Mouse (Mus musculus): ENCODE data around the gene Inhba. TPM values are rescaled to one million over a fixed set of nuclear protein-coding genes. Genes with fewer than 3 reads are reported as not detected.

The Inhba gene
- total and polyA plus RNA-seq, 2 experiments = 1.7 to 5.1 TPM

DNA sequence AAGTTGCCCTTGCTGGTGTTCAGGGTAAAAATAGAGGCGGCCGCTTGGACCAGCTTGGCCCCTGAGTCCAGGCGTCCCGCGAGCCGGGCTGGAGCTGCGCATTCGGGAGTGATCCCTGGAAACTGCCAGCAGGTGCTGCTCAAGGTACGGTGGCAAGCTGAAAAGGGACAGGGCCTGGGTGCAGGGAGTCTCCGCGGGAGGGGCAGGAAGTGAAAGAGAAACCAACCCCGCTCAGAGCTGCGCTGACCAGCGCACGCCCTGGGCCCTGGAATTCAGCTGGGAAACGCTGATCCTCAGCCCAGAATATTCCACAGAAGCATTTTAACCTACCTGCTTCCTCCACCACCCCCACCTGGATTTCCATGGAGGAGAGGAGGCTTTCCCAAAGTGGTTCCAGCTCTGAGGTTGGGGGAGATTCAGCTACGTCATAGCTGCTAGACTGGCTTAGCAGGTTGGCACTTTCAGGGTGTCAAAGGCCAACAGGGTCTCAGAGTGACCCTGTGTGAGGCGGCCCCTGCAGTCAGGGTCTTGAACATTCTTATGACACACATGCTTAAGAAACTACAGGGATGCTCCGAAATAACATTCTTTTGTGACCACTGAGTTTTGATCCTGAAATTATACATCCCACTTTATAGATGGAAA, 714 bp downstream of the Inhba start:
- no peaks in the 10 kb centered on the region; the same call in 1 of the 2 replicates for H3K79me2 ChIP-seq (ENCODE audit: control insufficient read depth, insufficient read depth, low read length)
- H3K4me1 ChIP-seq (ENCODE audit: control insufficient read depth, insufficient read depth, low read length) = peaks cover 18% of the 10 kb centered on the region
- no peaks in the 10 kb centered on the region for H3K36me3 ChIP-seq (ENCODE audit: control insufficient read depth, insufficient read depth, low read length)
- peak overlapping the region; percentile 90 for H3K9ac ChIP-seq (ENCODE audit: low read depth, low read length)
- H3K4me3 ChIP-seq (ENCODE audit: insufficient read depth, low read depth, low read length) = peak overlapping the region; percentile 72
- peak overlapping the region; percentile 88 for H3K27ac ChIP-seq (replicated peaks; ENCODE audit: insufficient read depth, low read depth, low read length)
- WGBS = 6% methylated on average over 19 of the region's 19 CpGs
- TF ChIP-seq CTCF (IDR thresholded peaks at IDR 0.05; ENCODE audit: low read depth, low read length) (peak; percentile 92), POLR2A (IDR thresholded peaks at IDR 0.05; ENCODE audit: extremely low read depth, insufficient read depth, low read length) (no peak)
- no peaks in the 10 kb centered on the region for H3K27me3 ChIP-seq (ENCODE audit: control insufficient read depth, insufficient read depth, low read length)
- peak; percentile 88 for DNase-seq (ENCODE audit: extremely low read depth, low read depth, low spot score)

DNA sequence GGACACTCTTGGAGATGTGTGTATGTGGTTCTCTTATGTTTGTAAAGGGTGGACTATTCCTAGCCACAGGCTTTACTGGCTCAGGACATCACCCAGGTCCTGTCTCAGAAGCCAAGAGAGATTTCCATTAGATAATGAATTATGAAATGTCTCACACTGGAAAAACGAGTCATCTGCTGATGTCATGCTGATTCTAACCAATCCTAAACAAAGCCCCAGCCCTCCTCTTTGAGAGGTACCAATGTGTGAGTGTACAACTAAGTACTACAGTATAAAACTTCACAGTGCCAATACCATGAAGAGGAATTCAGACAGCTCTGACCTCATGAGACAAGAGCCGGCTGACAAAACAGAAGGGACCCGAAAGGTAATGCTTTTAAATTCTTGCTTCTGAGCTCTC, 2.5 kb downstream of the Inhba start:
- Histone ChIP-seq H3K36me3 (ENCODE audit: control insufficient read depth, insufficient read depth, low read length) (no peaks in the 10 kb centered on the region), H3K79me2 (ENCODE audit: control insufficient read depth, insufficient read depth, low read length) (no peaks in the 10 kb centered on the region; the same call in 1 of the 2 replicates), H3K9ac (ENCODE audit: low read depth, low read length) (no peak overlapping the region), H3K4me3 (ENCODE audit: insufficient read depth, low read depth, low read length) (no peak overlapping the region), H3K27ac (replicated peaks; ENCODE audit: insufficient read depth, low read depth, low read length) (no peak overlapping the region), H3K27me3 (ENCODE audit: control insufficient read depth, insufficient read depth, low read length) (no peaks in the 10 kb centered on the region), H3K4me1 (ENCODE audit: control insufficient read depth, insufficient read depth, low read length) (peaks cover 18% of the 10 kb centered on the region)
- no peak for TF ChIP-seq POLR2A (IDR thresholded peaks at IDR 0.05; ENCODE audit: extremely low read depth, insufficient read depth, low read length)
- no peak for TF ChIP-seq CTCF (IDR thresholded peaks at IDR 0.05; ENCODE audit: low read depth, low read length)
- peak; percentile 22 for DNase-seq (ENCODE audit: extremely low read depth, low read depth, low spot score)
- 48% methylated on average over 3 of the region's 3 CpGs for WGBS

DNA sequence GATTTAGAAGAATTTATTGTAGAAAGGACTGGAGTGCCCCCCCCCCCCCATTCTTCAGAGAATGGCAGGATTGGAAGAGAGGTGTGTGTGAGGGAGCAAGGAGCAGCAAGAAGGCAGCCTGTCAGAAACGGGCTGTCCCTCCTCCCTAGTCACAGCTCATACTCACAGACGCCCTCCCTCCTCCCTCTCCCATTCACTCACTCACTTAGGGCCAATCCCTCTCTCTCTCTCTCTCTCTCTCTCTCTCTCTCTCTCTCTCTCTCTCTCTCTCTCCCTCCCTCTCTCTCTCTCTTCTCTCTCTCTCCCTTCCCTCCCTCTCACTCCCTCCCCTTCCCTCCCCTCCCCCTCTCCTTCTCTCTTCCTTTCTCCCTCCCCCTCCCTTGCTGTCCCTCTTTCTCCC, 4.9 kb downstream of the Inhba start:
- Histone ChIP-seq H3K9ac (ENCODE audit: low read depth, low read length) (no peak overlapping the region), H3K4me3 (ENCODE audit: insufficient read depth, low read depth, low read length) (no peak overlapping the region), H3K4me1 (ENCODE audit: control insufficient read depth, insufficient read depth, low read length) (peaks cover 4% of the 10 kb centered on the region; the same call in 1 of the 2 replicates), H3K27ac (replicated peaks; ENCODE audit: insufficient read depth, low read depth, low read length) (no peak overlapping the region), H3K36me3 (ENCODE audit: control insufficient read depth, insufficient read depth, low read length) (no peaks in the 10 kb centered on the region; the same call in 1 of the 2 replicates), H3K27me3 (ENCODE audit: control insufficient read depth, insufficient read depth, low read length) (no peaks in the 10 kb centered on the region), H3K79me2 (ENCODE audit: control insufficient read depth, insufficient read depth, low read length) (peaks cover 6% of the 10 kb centered on the region; the same call in 1 of the 2 replicates)
- no peak for DNase-seq (ENCODE audit: extremely low read depth, low read depth, low spot score)
- WGBS = 46% methylated on average over 2 of the region's 2 CpGs
- TF ChIP-seq CTCF (IDR thresholded peaks at IDR 0.05; ENCODE audit: low read depth, low read length) (no peak), POLR2A (IDR thresholded peaks at IDR 0.05; ENCODE audit: extremely low read depth, insufficient read depth, low read length) (no peak)

DNA sequence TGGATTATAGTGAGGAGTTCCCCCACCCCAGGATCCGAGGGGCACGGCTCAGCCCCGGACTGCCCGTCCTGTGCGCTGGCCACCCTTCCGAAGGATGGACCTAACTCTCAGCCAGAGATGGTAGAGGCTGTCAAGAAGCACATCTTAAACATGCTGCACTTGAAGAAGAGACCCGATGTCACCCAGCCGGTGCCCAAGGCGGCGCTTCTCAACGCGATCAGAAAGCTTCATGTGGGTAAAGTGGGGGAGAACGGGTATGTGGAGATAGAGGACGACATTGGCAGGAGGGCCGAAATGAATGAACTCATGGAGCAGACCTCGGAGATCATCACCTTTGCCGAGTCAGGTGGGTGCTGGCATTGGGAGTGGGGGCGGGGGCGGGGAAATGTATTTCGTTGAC, 5.7 kb downstream of the Inhba start:
- Histone ChIP-seq H3K27me3 (ENCODE audit: control insufficient read depth, insufficient read depth, low read length) (no peaks in the 10 kb centered on the region), H3K9ac (ENCODE audit: low read depth, low read length) (0 out of 2 replicates have a peak overlapping the region, but pooled peaks have one; percentile 11), H3K36me3 (ENCODE audit: control insufficient read depth, insufficient read depth, low read length) (peaks cover 3% of the 10 kb centered on the region), H3K4me3 (ENCODE audit: insufficient read depth, low read depth, low read length) (peak overlapping the region; percentile 48), H3K79me2 (ENCODE audit: control insufficient read depth, insufficient read depth, low read length) (peaks cover 6% of the 10 kb centered on the region; the same call in 1 of the 2 replicates), H3K27ac (replicated peaks; ENCODE audit: insufficient read depth, low read depth, low read length) (no peak overlapping the region), H3K4me1 (ENCODE audit: control insufficient read depth, insufficient read depth, low read length) (peaks cover 5% of the 10 kb centered on the region)
- WGBS = 57% methylated on average over 20 of the region's 20 CpGs
- TF ChIP-seq CTCF (IDR thresholded peaks at IDR 0.05; ENCODE audit: low read depth, low read length) = no peak
- TF ChIP-seq POLR2A (IDR thresholded peaks at IDR 0.05; ENCODE audit: extremely low read depth, insufficient read depth, low read length) = no peak
- DNase-seq (ENCODE audit: extremely low read depth, low read depth, low spot score) = no peak

DNA sequence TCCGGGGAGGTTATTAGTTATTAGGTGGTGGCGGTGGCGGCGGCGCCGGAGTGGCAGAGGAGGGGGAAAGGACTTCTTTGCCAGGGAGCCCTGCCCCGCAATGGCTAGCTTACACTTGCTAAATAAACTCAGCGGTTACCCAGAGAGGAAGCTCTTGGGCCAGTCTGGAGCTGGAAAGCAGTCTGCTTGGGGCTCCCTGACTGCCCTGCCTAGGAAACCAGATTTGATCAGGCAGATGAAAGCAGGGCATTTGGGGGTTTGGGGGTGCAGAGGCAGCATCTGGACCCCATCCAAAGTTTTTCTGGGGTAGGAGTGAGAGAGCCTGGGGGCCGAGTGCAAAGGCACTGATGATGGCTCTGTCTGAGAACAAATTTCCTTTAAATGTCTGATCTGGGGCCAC, 6.1 kb downstream of the Inhba start:
- 62% methylated on average over 9 of the region's 9 CpGs for WGBS
- H3K36me3 ChIP-seq (ENCODE audit: control insufficient read depth, insufficient read depth, low read length) = peaks cover 3% of the 10 kb centered on the region
- TF ChIP-seq CTCF (IDR thresholded peaks at IDR 0.05; ENCODE audit: low read depth, low read length) (no peak), POLR2A (IDR thresholded peaks at IDR 0.05; ENCODE audit: extremely low read depth, insufficient read depth, low read length) (no peak)
- H3K9ac ChIP-seq (ENCODE audit: low read depth, low read length) = no peak overlapping the region
- peaks cover 3% of the 10 kb centered on the region for H3K4me1 ChIP-seq (ENCODE audit: control insufficient read depth, insufficient read depth, low read length)
- peak overlapping the region; percentile 48; the same call in 1 of the 2 replicates for H3K4me3 ChIP-seq (ENCODE audit: insufficient read depth, low read depth, low read length)
- no peak overlapping the region for H3K27ac ChIP-seq (replicated peaks; ENCODE audit: insufficient read depth, low read depth, low read length)
- peaks cover 6% of the 10 kb centered on the region; the same call in 1 of the 2 replicates for H3K79me2 ChIP-seq (ENCODE audit: control insufficient read depth, insufficient read depth, low read length)
- H3K27me3 ChIP-seq (ENCODE audit: control insufficient read depth, insufficient read depth, low read length) = no peaks in the 10 kb centered on the region
- no peak for DNase-seq (ENCODE audit: extremely low read depth, low read depth, low spot score)
